Mouse (Mus musculus) stomach, postnatal 0 days (tissue): Measurements from ENCODE around the gene Ndufs7.

Source experiments
- CTCF ChIP-seq: IDR thresholded peaks from 2 replicates; pipeline ENCODE4 v1.5.1; 2016; ENCODE audit warnings: antibody characterized with exemption, low read depth, mild to moderate bottlenecking, moderate library complexity
- EP300 ChIP-seq: optimal IDR thresholded peaks from 2 replicates; pipeline ENCODE3; 2016; ENCODE audit warnings: antibody characterized with exemption

DNA sequence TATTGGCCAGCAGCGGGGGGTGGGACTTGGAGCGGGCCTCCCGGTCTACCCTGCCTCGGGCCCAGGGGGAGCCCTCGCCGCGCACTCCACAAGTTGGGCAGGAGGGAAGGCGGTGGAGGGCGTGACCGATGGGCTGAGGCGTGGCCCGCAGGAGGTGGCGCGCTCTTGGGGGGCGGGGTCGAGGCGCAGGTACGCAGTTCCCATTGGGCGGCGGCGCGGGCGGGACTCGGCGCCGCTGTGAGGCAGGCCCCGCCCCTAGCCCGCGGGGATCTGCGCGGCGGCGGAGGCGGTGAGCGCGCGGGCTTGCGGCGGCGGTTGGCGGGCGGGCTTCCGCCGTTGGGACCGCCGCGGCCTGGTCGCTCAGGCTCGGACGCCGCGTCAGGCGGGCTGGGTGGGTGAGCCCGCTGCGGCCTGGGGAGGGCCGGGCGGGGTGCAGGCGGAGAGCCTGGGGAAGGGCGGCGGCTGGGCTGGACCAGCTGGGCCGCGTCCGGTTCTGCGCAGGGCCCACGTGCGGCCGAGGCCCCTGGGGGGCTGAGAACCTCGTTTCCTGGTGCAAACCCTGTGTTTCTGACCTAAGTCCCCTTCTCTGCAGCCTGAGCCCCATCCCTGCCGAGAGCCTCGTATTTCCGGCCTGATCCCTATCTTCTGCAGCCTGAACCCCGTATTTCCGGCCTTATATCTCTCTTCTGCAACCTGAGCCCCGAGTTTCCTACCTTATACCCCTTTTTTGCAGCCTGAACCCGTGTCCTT is 22.3 kb upstream of the Ndufs7 start, which contains the start of gene Mum1:
- no peak for TF ChIP-seq EP300
- TF ChIP-seq CTCF = peak; percentile 86
